Mouse (Mus musculus): ENCODE data around the gene Pcbp3.

Pcbp3 gene

GRCm38 (mm10) chr10:76961790-76962489 lies at the start of gene Pcbp3:
Gene Pcbp3, minus strand, starts transcription at chr10:76961887.
- DNase-seq (ENCODE audit: low read depth), result peak; percentile 95

DNA sequence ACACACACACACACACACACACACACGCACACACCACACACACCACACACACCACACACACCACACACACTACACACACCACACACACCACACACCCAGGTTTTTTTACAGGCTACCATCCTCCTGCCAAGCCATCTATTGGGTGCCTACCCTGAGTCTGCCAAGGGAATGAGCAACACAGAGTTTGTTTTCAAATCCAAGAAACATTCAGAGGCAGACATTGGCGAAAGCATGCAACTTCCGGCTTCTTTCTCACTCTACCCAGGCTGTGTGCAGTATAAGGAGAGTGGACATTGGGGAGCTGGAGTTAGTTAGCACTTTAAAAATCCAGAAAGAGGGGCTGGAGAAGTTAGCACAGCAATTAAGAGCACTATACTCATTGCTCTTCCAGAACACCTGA lies 47.0 kb upstream of the Pcbp3 start:
- DNase-seq (ENCODE audit: low read depth), result no peak

DNA sequence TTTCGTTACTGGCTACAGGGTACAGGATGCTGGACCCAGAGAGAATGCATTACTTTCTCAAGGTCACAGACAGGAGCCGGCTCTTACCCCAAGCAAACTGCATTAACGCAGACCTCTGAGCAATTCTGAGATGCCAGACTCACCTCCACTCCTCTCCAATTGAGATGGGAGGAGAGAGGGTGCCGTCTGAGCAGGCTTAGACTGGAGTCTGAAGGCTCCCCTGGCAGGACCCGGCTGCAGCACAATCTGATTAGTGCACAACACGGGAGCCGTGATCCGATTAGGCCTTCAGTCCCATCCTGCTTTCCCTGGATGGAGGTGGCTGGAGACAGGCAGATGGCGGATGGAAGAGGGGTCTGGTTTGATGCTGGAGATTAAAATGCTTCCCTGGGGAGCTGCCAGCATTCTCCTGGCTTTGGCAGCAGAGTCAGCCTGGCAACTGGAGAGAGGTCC lies 46.4 kb upstream of the Pcbp3 start:
- no peak for DNase-seq (ENCODE audit: low read depth)

- no peak for DNase-seq (ENCODE audit: low read depth)
Observed at GRCm38 (mm10) chr10:77007433-77008108, 45.9 kb upstream of the Pcbp3 start.

- DNase-seq (ENCODE audit: low read depth), result no peak
Observed at GRCm38 (mm10) chr10:77004936-77005335, 43.2 kb upstream of the Pcbp3 start.

GRCm38 (mm10) chr10:76997759-76998513 lies 36.2 kb upstream of the Pcbp3 start:
- no peak for DNase-seq (ENCODE audit: low read depth)

DNA sequence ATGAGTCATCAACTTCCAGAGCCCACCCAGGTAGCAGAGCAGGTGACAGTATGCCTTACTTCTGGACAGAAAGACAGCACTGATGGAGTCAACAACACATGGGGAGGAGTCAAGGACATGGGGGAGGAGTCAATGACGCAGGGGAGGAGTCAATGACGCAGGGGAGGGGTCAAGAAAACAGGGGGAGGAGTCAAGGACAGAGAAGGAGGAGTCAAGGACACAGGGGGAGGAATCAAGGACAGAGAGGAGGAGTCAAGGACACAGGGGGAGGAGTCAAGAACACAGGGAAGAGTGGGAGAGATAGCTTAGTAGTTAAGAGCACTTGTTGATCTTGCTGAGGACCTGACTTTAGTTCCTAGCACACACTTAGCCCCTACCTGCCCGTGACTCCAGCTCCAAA lies 30.8 kb upstream of the Pcbp3 start:
- DNase-seq (ENCODE audit: low read depth), result peak; percentile 2

DNA sequence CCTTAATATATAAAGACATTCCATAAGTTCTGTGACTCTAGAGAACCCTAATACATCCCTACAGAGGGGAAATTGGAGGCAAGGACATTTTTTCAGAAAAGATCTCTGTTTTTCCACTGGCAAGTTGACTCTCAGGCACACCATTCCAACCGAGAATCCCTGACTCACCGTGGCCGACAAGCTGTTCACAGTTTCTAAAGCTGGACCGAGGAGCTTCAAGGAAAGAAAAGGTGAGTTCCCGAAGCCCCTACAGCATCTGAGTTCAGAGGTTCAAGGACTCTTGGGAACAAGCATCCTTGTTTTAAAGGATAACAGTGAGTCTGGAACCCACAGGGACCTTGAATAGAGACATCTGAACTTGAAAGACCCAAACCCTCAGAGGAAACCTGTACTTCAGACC lies 26.9 kb upstream of the Pcbp3 start:
- no peak for DNase-seq (ENCODE audit: low read depth)

DNA sequence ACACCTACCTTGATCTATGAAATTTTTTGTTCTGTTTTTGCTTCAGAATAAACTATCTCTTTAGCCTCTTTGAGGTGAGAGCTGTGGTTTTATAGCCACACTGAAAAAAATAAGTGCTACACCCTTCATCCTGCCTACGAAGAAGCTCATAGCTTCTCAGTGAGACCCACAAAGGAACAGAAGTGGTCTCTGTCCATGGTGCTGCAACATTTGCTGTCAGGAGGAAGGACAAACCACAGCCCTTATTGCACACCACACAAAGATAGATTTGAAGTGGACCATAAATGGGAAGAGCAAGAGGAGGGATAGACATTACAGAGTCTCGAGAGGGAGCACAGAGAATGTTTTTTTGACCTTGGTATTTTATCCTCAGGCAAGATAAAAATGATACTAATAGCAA lies 16.4 kb upstream of the Pcbp3 start:
- DNase-seq (ENCODE audit: low read depth), result peak; percentile 26

GRCm38 (mm10) chr10:76976699-76977098 lies 15.0 kb upstream of the Pcbp3 start:
- no peak for DNase-seq (ENCODE audit: low read depth)

GRCm38 (mm10) chr10:76973797-76974436 lies 12.2 kb upstream of the Pcbp3 start:
- DNase-seq (ENCODE audit: low read depth), result no peak

DNA sequence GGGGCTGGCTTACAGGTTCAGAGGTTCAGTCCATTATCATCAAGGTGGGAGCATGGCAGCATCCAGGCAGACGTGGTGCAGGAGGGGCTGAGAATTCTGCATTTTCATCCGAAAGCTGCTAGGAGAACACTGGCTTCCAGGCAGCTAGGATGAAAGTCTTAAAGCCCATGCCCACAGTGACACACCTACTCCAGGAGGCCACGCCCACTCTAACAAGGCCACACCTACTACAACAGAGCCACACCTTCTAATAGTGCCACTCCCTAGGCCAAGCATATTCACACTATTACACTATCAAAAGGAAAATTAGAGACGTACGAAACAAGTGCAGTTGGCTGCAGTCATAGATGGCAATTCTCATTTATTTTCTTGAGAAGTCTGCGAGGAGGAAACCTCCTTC lies 10.6 kb upstream of the Pcbp3 start:
- DNase-seq (ENCODE audit: low read depth), result peak; percentile 13

DNA sequence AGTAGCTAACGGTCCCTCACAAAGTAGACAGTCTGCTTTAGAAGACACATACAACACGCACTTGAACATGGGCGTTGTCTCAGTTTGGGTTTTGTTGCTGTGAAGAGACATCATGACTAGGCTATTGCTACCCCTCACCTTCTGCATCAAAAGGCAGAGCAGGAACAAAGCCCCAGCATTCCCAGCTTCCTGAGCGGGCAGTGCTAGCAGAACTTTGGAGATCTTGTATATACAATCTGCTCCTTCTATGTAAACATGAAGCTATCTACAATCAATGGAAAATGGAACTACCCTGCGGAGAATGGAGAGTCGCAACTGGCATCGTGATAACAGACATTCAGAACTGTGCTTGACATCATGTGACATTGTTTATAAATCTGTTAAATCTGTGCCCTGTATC lies 9.3 kb upstream of the Pcbp3 start:
- DNase-seq (ENCODE audit: low read depth), result no peak

- no peak for DNase-seq (ENCODE audit: low read depth)
Observed at GRCm38 (mm10) chr10:76964436-76964835, 2.7 kb upstream of the Pcbp3 start.

DNA sequence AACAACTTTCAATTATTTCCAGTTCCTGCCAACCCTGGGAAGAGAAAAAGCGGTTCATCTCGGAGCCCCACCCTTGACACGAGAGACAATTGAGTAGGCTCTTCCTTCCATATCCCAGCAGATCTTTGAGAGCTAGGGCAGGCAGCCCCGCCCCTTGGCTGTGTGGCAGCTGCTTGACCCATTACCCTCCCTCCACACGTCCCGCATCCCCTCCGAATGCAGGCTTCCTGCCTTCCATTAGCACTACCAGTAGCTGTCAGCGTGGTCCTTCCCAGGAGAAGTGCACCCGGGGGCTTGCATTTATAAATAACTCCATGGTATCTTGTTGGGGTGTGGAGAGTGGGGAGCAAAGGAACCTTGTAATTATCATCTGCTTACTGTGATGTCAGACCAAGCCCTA lies 2.3 kb upstream of the Pcbp3 start:
- DNase-seq (ENCODE audit: low read depth), result no peak

GRCm38 (mm10) chr10:76961156-76961555 lies 531 bp downstream of the Pcbp3 start:
- peak; percentile 5 for DNase-seq (ENCODE audit: low read depth)

- DNase-seq (ENCODE audit: low read depth), result peak; percentile 48
Observed at GRCm38 (mm10) chr10:76958201-76958600, 3.5 kb downstream of the Pcbp3 start.

DNA sequence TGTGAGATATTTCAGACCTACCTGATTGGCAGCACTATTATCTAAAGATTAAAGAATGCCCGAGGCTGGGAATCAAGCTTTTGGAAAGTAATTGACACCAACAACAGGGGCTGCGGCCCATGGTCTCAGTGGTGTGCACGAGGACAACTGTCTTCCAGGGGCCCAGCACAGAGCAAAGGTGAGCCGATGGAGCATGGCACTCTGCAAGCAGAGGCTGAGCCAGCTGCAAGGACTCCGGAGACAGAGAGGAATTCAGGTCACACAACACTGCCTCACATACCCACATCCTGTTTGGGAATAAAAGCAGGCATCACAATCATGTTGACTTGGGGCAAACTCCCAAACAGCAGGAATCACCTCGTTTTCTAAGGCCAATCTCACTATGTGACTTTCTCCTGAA lies 5.5 kb downstream of the Pcbp3 start:
- no peak for DNase-seq (ENCODE audit: low read depth)

GRCm38 (mm10) chr10:76941038-76941437 lies 20.6 kb downstream of the Pcbp3 start:
- no peak for DNase-seq (ENCODE audit: low read depth)

GRCm38 (mm10) chr10:76936827-76937226 lies 24.9 kb downstream of the Pcbp3 start:
- no peak for DNase-seq (ENCODE audit: low read depth)

DNA sequence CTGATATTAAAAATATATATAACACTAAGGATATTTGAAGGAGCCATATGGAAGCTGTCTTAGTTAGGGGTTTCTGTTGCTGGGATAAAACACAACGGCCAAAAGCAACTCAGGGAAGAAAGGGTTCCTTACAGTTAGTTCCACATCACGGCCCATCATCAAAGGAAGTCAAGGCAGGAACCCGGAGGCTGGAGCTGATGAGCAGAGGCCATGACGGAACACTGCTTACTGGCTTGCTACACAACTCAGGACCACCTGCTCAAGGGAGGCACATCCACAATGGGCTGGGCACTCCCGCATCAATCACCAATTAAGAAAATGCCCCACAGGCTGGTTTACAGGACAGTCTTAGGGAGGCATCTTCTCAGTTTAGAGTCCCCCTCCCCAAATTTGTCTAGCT lies 26.9 kb downstream of the Pcbp3 start:
- DNase-seq (ENCODE audit: low read depth), result no peak

GRCm38 (mm10) chr10:76931794-76932193 lies 29.9 kb downstream of the Pcbp3 start:
- DNase-seq (ENCODE audit: low read depth), result no peak

DNA sequence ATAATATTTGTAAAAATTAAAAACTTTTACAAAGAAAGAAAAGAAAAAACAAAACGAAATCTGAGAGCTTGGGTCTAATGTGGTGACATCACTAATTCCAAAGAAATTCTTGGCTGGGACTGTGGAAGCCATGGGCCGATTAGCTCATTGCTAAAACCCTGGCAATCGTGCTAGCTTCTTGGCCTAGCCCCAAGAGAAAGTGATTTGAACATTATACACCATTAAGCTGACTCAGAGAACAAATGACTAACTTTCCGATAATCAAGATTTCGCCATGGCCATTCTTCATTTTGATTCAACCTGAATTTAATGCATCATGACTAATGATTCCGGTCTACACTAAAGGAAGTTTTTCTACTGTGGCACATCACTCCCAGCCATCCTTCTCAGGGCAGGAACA lies 30.6 kb downstream of the Pcbp3 start:
- DNase-seq (ENCODE audit: low read depth), result no peak
